Mouse (Mus musculus) MEL (cell line): Measurements from ENCODE around the gene Tmtc3.

Experiments used
- MEF2A ChIP-seq: IDR thresholded peaks from 2 replicates; pipeline ENCODE4 v1.6.1; 2014; ENCODE audit warnings: low read depth, mild to moderate bottlenecking, inconsistent platforms, low read length, improper control_type of control experiment; ENCODE audit not compliant: poor library complexity, insufficient replicate concordance, severe bottlenecking; ENCODE audit errors: extremely low read depth
- POLR2A ChIP-seq, 2 experiments: IDR thresholded peaks; 2 replicates each; pipeline ENCODE4 v1.6.1; 2011 to 2012; ENCODE audit warnings: low read length in 2 of 2, mild to moderate bottlenecking in 2 of 2, control low read depth in 1 of 2, improper control_type of control experiment in 1 of 2, low read depth in 1 of 2, moderate library complexity in 1 of 2; ENCODE audit not compliant: control insufficient read depth in 1 of 2, insufficient read depth in 1 of 2, poor library complexity in 1 of 2
- TCF12 ChIP-seq: IDR thresholded peaks from 2 replicates; pipeline ENCODE4 v1.6.1; 2014; ENCODE audit warnings: low read depth, mild to moderate bottlenecking, inconsistent platforms, low read length, improper control_type of control experiment, moderate library complexity
- ZKSCAN1 ChIP-seq: IDR thresholded peaks from 2 replicates; pipeline ENCODE4 v1.6.1; 2012; ENCODE audit warnings: low read depth, mild to moderate bottlenecking, inconsistent platforms, low read length, improper control_type of control experiment, moderate library complexity

GRCm38 (mm10) chr10:100479538-100479937, 7.6 kb downstream of the Tmtc3 start:
- TF ChIP-seq MEF2A: no peak
- no peak for TF ChIP-seq POLR2A (IDR thresholded peaks at IDR 0.05; ENCODE audit: control insufficient read depth in 1 of 2, insufficient read depth in 1 of 2, low read depth in 1 of 2, low read length in 2 of 2, poor library complexity in 1 of 2)
- TF ChIP-seq ZKSCAN1: no peak
- no peak for TF ChIP-seq TCF12
